Mouse (Mus musculus) bone marrow, adult 2 months (tissue): ENCODE results near the gene Extl1.

Experiments
- CTCF ChIP-seq: fragments of 200-500 bp; IDR thresholded peaks from 2 replicates; pipeline ENCODE4 v1.5.1; 2011; ENCODE audit warnings: low read length, control low read depth; ENCODE audit not compliant: control insufficient read depth, insufficient read depth
- POLR2A ChIP-seq: fragments of 200-500 bp; IDR thresholded peaks from 2 replicates; pipeline ENCODE4 v1.6.1; 2011; ENCODE audit warnings: low read depth, mild to moderate bottlenecking, control low read depth, low read length, borderline replicate concordance; ENCODE audit not compliant: control insufficient read depth

GRCm38 (mm10) chr4:134357461-134357771, 26.2 kb downstream of the Extl1 start:
- TF ChIP-seq CTCF (no peak), POLR2A (no peak)
